Mouse (Mus musculus) forebrain, embryonic 12.5 days (tissue): ENCODE results near the gene Necab3. TPM values are rescaled to one million over a fixed set of nuclear protein-coding genes. Genes with fewer than 3 reads are reported as not detected.

Experiments
- ATAC-seq: fragments of 200-750 bp; cut with Nextera tagmentation; 2 replicates; pipeline ENCODE4 v1.8.0; 2017; ENCODE audit warnings: moderate TSS enrichment; ENCODE audit not compliant: low FRiP score
- H3K27ac ChIP-seq: fragments of 300-500 bp; sonication (generic); 2 replicates; pipeline ENCODE4 v1.5.1; 2016; ENCODE audit warnings: mild to moderate bottlenecking
- H3K27me3 ChIP-seq: fragments of 300-500 bp; sonication (generic); 2 replicates; pipeline ENCODE4 v1.6.1; 2016; ENCODE audit warnings: mild to moderate bottlenecking
- H3K36me3 ChIP-seq: fragments of 300-500 bp; sonication (generic); replicated peaks from 2 replicates; pipeline ENCODE4 v1.6.1; 2016; ENCODE audit warnings: mild to moderate bottlenecking
- H3K4me1 ChIP-seq: fragments of 300-500 bp; sonication (generic); 2 replicates; pipeline ENCODE4 v1.6.1; 2016
- H3K4me2 ChIP-seq: fragments of 300-500 bp; sonication (generic); 2 replicates; pipeline ENCODE4 v1.6.1; 2016; ENCODE audit warnings: mild to moderate bottlenecking, moderate library complexity
- H3K4me3 ChIP-seq: fragments of 300-500 bp; sonication (generic); replicated peaks from 2 replicates; pipeline ENCODE4 v1.5.1; 2016; ENCODE audit warnings: mild to moderate bottlenecking
- H3K9ac ChIP-seq: fragments of 300-500 bp; sonication (generic); 2 replicates; pipeline ENCODE4 v1.6.1; 2016; ENCODE audit warnings: mild to moderate bottlenecking
- H3K9me3 ChIP-seq: fragments of 300-500 bp; sonication (generic); 2 replicates; pipeline ENCODE4 v1.6.1; 2016
- WGBS: fragments of 180-500 bp; shearing (Covaris S2); methylation state at CpG from one replicate; pipeline ENCODE4 v1.1.7; 2016; 5-methylcytosine and 5-hydroxymethylcytosine counted together
- polyA plus RNA-seq: library from polyadenylated mRNA; unstranded; fragments of >200 nt; fragmentation: Nextera tagmentation; extraction: Ambion mirVana; gene quantifications from 2 replicates; pipeline ENCODE4 v1.2.1, GENCODE M21; 2016

Gene Necab3
- polyA plus RNA-seq, 1 experiment from 2014 or later: 11.0 TPM

GRCm38 (mm10) chr2:154570666-154571065, 12.0 kb upstream of the Necab3 start:
- H3K9ac ChIP-seq: no peak overlapping the region
- no peak for ATAC-seq
- H3K36me3 ChIP-seq: no peaks in the 10 kb centered on the region
- H3K27ac ChIP-seq: 0 out of 2 replicates have a peak overlapping the region, but pooled peaks have one; percentile 36
- H3K4me1 ChIP-seq: peaks cover 46% of the 10 kb centered on the region
- peak overlapping the region; percentile 85; the same call in 1 of the 2 replicates for H3K4me2 ChIP-seq
- 79% methylated on average over 4 of the region's 4 CpGs for WGBS
- H3K4me3 ChIP-seq: no peak overlapping the region
- no peaks in the 10 kb centered on the region for H3K27me3 ChIP-seq
- no peaks in the 10 kb centered on the region for H3K9me3 ChIP-seq

- Histone ChIP-seq H3K36me3 (no peaks in the 10 kb centered on the region), H3K9ac (peak within 1 kb of the TSS; percentile 90), H3K4me3 (peak within 1 kb of the TSS; percentile 92), H3K4me1 (peaks cover 54% of the 10 kb centered on the region), H3K9me3 (no peaks in the 10 kb centered on the region), H3K4me2 (peak within 1 kb of the TSS; percentile 85), H3K27me3 (no peaks in the 10 kb centered on the region), H3K27ac (peak within 1 kb of the TSS; percentile 88)
- peak; percentile 97 for ATAC-seq
- under 1% methylated on average over 42 of the region's 44 CpGs for WGBS
Observed at GRCm38 (mm10) chr2:154569836-154570286, 11.2 kb upstream of the Necab3 start, which contains the start of gene E2f1. Gene E2f1, minus strand, starts transcription at chr2:154569892.

- H3K4me1 ChIP-seq: peaks cover 58% of the 10 kb centered on the region
- no peaks in the 10 kb centered on the region for H3K9me3 ChIP-seq
Observed at GRCm38 (mm10) chr2:154569071-154569748, 10.5 kb upstream of the Necab3 start.

GRCm38 (mm10) chr2:154568329-154569070, 9.8 kb upstream of the Necab3 start:
- peak overlapping the region; percentile 92 for H3K4me3 ChIP-seq
- peak; percentile 18; the same call in 1 of the 2 replicates for ATAC-seq
- no peaks in the 10 kb centered on the region for H3K27me3 ChIP-seq
- peaks cover 11% of the 10 kb centered on the region for H3K36me3 ChIP-seq
- peaks cover 58% of the 10 kb centered on the region for H3K4me1 ChIP-seq
- peak overlapping the region; percentile 90 for H3K9ac ChIP-seq
- peak overlapping the region; percentile 85 for H3K4me2 ChIP-seq
- H3K27ac ChIP-seq: peak overlapping the region; percentile 88
- H3K9me3 ChIP-seq: no peaks in the 10 kb centered on the region
- WGBS: 12% methylated on average over 10 of the region's 10 CpGs

More at GRCm38 (mm10) chr2:154569071-154569748, 10.5 kb upstream of the Necab3 start:
- Histone ChIP-seq H3K4me3 (peak overlapping the region; percentile 92), H3K4me2 (peak overlapping the region; percentile 85), H3K27me3 (no peaks in the 10 kb centered on the region), H3K9ac (peak overlapping the region; percentile 90), H3K36me3 (peaks cover 3% of the 10 kb centered on the region), H3K27ac (peak overlapping the region; percentile 88)
- WGBS: under 1% methylated on average over 51 of the region's 70 CpGs
- peak; percentile 79 for ATAC-seq

- Histone ChIP-seq H3K27ac (peak overlapping the region; percentile 88), H3K4me3 (peak overlapping the region; percentile 92), H3K36me3 (peaks cover 18% of the 10 kb centered on the region), H3K9me3 (no peaks in the 10 kb centered on the region), H3K27me3 (no peaks in the 10 kb centered on the region), H3K4me1 (peaks cover 58% of the 10 kb centered on the region), H3K4me2 (peak overlapping the region; percentile 85), H3K9ac (peak overlapping the region; percentile 90; the same call in 1 of the 2 replicates)
- no peak for ATAC-seq
- 67% methylated on average over 2 of the region's 2 CpGs for WGBS
Observed at GRCm38 (mm10) chr2:154567766-154568165, 9.1 kb upstream of the Necab3 start.

GRCm38 (mm10) chr2:154566641-154567040, 8.0 kb upstream of the Necab3 start:
- Histone ChIP-seq H3K4me2 (peak overlapping the region; percentile 35), H3K27me3 (no peaks in the 10 kb centered on the region), H3K9me3 (no peaks in the 10 kb centered on the region), H3K9ac (peak overlapping the region; percentile 29; the same call in 1 of the 2 replicates), H3K27ac (peak overlapping the region; percentile 46), H3K36me3 (peaks cover 27% of the 10 kb centered on the region), H3K4me1 (peaks cover 58% of the 10 kb centered on the region), H3K4me3 (no peak overlapping the region)
- no peak for ATAC-seq
- WGBS: 58% methylated on average over 8 of the region's 8 CpGs

- no peak for ATAC-seq
- 0 out of 2 replicates have a peak overlapping the region, but pooled peaks have one; percentile 17 for H3K9ac ChIP-seq
- peaks cover 53% of the 10 kb centered on the region for H3K4me1 ChIP-seq
- no peak overlapping the region for H3K4me3 ChIP-seq
- no peaks in the 10 kb centered on the region for H3K9me3 ChIP-seq
- no peak overlapping the region for H3K4me2 ChIP-seq
- H3K27me3 ChIP-seq: no peaks in the 10 kb centered on the region
- H3K36me3 ChIP-seq: peaks cover 37% of the 10 kb centered on the region
- WGBS: 78% methylated on average over 3 of the region's 3 CpGs
- peak overlapping the region; percentile 46 for H3K27ac ChIP-seq
Observed at GRCm38 (mm10) chr2:154565562-154565961, 6.9 kb upstream of the Necab3 start.

- H3K36me3 ChIP-seq: peaks cover 40% of the 10 kb centered on the region
- WGBS: 96% methylated on average over 22 of the region's 22 CpGs
- H3K4me2 ChIP-seq: no peak overlapping the region
- H3K27ac ChIP-seq: no peak overlapping the region
- no peak for ATAC-seq
- H3K9ac ChIP-seq: no peak overlapping the region
- no peaks in the 10 kb centered on the region for H3K27me3 ChIP-seq
- H3K4me1 ChIP-seq: peaks cover 50% of the 10 kb centered on the region
- no peaks in the 10 kb centered on the region for H3K9me3 ChIP-seq
- no peak overlapping the region for H3K4me3 ChIP-seq
Observed at GRCm38 (mm10) chr2:154563612-154564170, 5.0 kb upstream of the Necab3 start.

DNA sequence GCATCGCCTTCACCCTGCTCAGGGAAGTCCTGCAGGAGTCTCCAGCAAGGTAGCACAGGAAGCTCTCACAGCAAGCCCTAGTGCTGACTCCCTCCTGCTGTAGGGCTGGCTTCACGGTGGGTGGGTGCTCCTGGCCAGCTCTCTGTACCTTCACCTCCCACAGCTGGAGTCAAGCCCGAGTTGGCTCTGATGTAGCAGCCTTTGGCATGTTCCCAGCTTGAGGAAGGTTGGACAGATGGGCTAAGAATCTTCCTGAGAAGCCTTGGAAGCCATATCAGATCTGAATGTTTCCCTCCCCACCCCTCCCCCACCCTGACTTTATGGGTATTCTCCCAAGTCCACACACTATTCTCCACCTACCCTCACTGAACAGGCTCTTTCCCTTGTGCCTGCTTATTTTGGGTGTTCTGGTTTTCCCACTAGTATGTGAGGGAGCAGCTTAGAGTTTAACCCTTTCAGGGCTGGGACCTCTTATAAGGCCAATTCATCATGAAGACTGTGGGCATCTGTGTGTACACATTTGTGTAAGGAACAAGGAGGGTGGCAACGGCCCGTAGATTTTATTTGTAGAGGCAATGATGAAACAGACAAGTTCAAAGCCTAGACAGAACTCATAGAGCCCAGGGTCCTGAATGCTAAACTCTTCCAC, 1.4 kb downstream of the Necab3 start:
- peaks cover 5% of the 10 kb centered on the region for H3K27me3 ChIP-seq
- peaks cover 35% of the 10 kb centered on the region for H3K4me1 ChIP-seq
- 65% methylated on average over 5 of the region's 5 CpGs for WGBS
- no peaks in the 10 kb centered on the region for H3K9me3 ChIP-seq
- no peak overlapping the region for H3K9ac ChIP-seq
- peaks cover 19% of the 10 kb centered on the region for H3K36me3 ChIP-seq
- peak overlapping the region; percentile 58; the same call in 1 of the 2 replicates for H3K4me2 ChIP-seq
- no peak overlapping the region for H3K4me3 ChIP-seq
- no peak overlapping the region; the same call in 1 of the 2 replicates for H3K27ac ChIP-seq
- ATAC-seq: no peak

DNA sequence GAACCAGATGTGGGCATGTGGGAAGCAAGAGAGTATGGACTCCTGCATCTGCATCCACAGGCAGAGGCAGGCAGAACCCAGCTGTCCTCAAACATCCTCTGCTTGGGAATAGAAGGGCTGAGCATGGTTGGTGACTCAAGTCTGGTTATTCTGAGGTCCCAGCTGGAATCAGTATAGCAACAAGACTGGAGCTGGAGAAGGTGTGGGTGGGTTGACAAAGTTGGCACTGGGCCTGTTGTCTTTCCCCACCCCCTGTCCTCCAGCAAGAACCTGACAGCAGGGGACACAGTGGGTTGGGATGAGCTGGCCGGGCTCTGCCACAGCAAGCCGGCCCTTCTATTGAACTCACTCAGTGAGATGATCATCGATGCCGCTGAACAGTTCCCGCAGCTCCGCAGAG, 3.5 kb downstream of the Necab3 start:
- ATAC-seq: no peak
- peaks cover 25% of the 10 kb centered on the region for H3K27me3 ChIP-seq
- H3K36me3 ChIP-seq: peaks cover under 1% of the 10 kb centered on the region
- H3K9ac ChIP-seq: no peak overlapping the region
- H3K4me1 ChIP-seq: peaks cover 42% of the 10 kb centered on the region
- H3K4me3 ChIP-seq: no peak overlapping the region
- no peak overlapping the region for H3K27ac ChIP-seq
- H3K4me2 ChIP-seq: no peak overlapping the region
- 67% methylated on average over 6 of the region's 6 CpGs for WGBS
- H3K9me3 ChIP-seq: no peaks in the 10 kb centered on the region

- Histone ChIP-seq H3K9me3 (no peaks in the 10 kb centered on the region), H3K27me3 (peaks cover 31% of the 10 kb centered on the region), H3K4me3 (0 out of 2 replicates have a peak overlapping the region, but pooled peaks have one; percentile 2), H3K4me2 (peak overlapping the region; percentile 40), H3K36me3 (no peaks in the 10 kb centered on the region), H3K9ac (peak overlapping the region; percentile 36; the same call in 1 of the 2 replicates), H3K4me1 (peaks cover 41% of the 10 kb centered on the region), H3K27ac (peak overlapping the region; percentile 42; the same call in 1 of the 2 replicates)
- WGBS: 28% methylated on average over 27 of the region's 27 CpGs
- peak; percentile 18; the same call in 1 of the 2 replicates for ATAC-seq
Observed at GRCm38 (mm10) chr2:154552424-154552907, 6.2 kb downstream of the Necab3 start.
